Mouse (Mus musculus) forebrain, embryonic 16.5 days (tissue): ENCODE measurements around the gene Emg1. TPM values are rescaled to one million over a fixed set of nuclear protein-coding genes. Genes with fewer than 3 reads are reported as not detected.

Experiments
- ATAC-seq: fragments of 200-750 bp; cut with Nextera tagmentation; 2 replicates; pipeline ENCODE4 v1.8.0; 2017; ENCODE audit warnings: mild to moderate bottlenecking, moderate library complexity
- H3K27ac ChIP-seq: fragments of 300-500 bp; sonication (generic); 2 replicates; pipeline ENCODE4 v1.5.1; 2014; ENCODE audit warnings: low read length, control low read depth
- H3K27me3 ChIP-seq: fragments of 300-500 bp; sonication (generic); replicated peaks from 2 replicates; pipeline ENCODE4 v1.6.1; 2014; ENCODE audit warnings: low read length; ENCODE audit not compliant: control insufficient read depth, insufficient read depth
- H3K36me3 ChIP-seq: fragments of 300-500 bp; sonication (generic); 2 replicates; pipeline ENCODE4 v1.6.1; 2014; ENCODE audit not compliant: control insufficient read depth, insufficient read depth
- H3K4me1 ChIP-seq: fragments of 300-500 bp; sonication (generic); replicated peaks from 2 replicates; pipeline ENCODE4 v1.6.1; 2014; ENCODE audit warnings: low read length; ENCODE audit not compliant: control insufficient read depth, insufficient read depth
- H3K4me2 ChIP-seq: fragments of 300-500 bp; sonication (generic); 2 replicates; pipeline ENCODE4 v1.6.1; 2014; ENCODE audit warnings: mild to moderate bottlenecking, low read length, control low read depth
- H3K4me3 ChIP-seq: fragments of 300-500 bp; sonication (generic); replicated peaks from 2 replicates; pipeline ENCODE4 v1.5.1; 2014; ENCODE audit warnings: mild to moderate bottlenecking, low read length, control low read depth
- H3K9ac ChIP-seq: fragments of 300-500 bp; sonication (generic); replicated peaks from 2 replicates; pipeline ENCODE4 v1.6.1; 2014; ENCODE audit warnings: low read depth, low read length, control low read depth
- H3K9me3 ChIP-seq: fragments of 300-500 bp; sonication (generic); 2 replicates; pipeline ENCODE4 v1.6.1; 2016; ENCODE audit warnings: low read length; ENCODE audit not compliant: control insufficient read depth
- WGBS: fragments of 180-500 bp; shearing (Covaris S2); extraction: QIAGEN DNeasy Blood & Tissue Kit; methylation state at CpG from one replicate; pipeline ENCODE4 v1.1.7; 2014; 5-methylcytosine and 5-hydroxymethylcytosine counted together
- polyA plus RNA-seq: library from polyadenylated mRNA; unstranded; fragments of >200 nt; fragmentation: Nextera tagmentation; extraction: Ambion mirVana; gene quantifications from 2 replicates; pipeline ENCODE4 v1.2.1, GENCODE M21; 2015

Emg1 gene
- polyA plus RNA-seq, 1 experiment from 2014 or later = 150 TPM

GRCm38 (mm10) chr6:124717968-124718367 lies 6.0 kb upstream of the Emg1 start:
- no peaks in the 10 kb centered on the region for H3K9me3 ChIP-seq
- H3K4me1 ChIP-seq = peaks cover 13% of the 10 kb centered on the region
- no peak overlapping the region for H3K4me2 ChIP-seq
- no peak for ATAC-seq
- no peak overlapping the region for H3K4me3 ChIP-seq
- no peaks in the 10 kb centered on the region for H3K27me3 ChIP-seq
- peaks cover 23% of the 10 kb centered on the region for H3K36me3 ChIP-seq
- H3K27ac ChIP-seq = no peak overlapping the region
- no peak overlapping the region for H3K9ac ChIP-seq
- WGBS = 81% methylated on average over 13 of the region's 13 CpGs

- Histone ChIP-seq H3K27me3 (no peaks in the 10 kb centered on the region), H3K36me3 (peaks cover 23% of the 10 kb centered on the region), H3K27ac (no peak overlapping the region), H3K9me3 (no peaks in the 10 kb centered on the region), H3K9ac (no peak overlapping the region), H3K4me1 (peaks cover 17% of the 10 kb centered on the region), H3K4me2 (no peak overlapping the region), H3K4me3 (no peak overlapping the region)
- no peak for ATAC-seq
- WGBS = 70% methylated on average over 20 of the region's 20 CpGs
These were observed 5.0 kb upstream of the Emg1 start for GRCm38 (mm10) chr6:124716864-124717490.

GRCm38 (mm10) chr6:124712918-124713317 lies 940 bp upstream of the Emg1 start:
- Histone ChIP-seq H3K9me3 (no peaks in the 10 kb centered on the region), H3K36me3 (peaks cover 23% of the 10 kb centered on the region), H3K4me3 (peak overlapping the region; percentile 74), H3K4me1 (peaks cover 35% of the 10 kb centered on the region), H3K27me3 (no peaks in the 10 kb centered on the region), H3K27ac (no peak overlapping the region), H3K4me2 (peak overlapping the region; percentile 99), H3K9ac (peak overlapping the region; percentile 98)
- 23% methylated on average over 11 of the region's 11 CpGs for WGBS
- ATAC-seq = no peak

GRCm38 (mm10) chr6:124708289-124708889 lies 3.6 kb downstream of the Emg1 start:
- no peaks in the 10 kb centered on the region for H3K9me3 ChIP-seq
- H3K27ac ChIP-seq = no peak overlapping the region
- H3K9ac ChIP-seq = no peak overlapping the region
- H3K4me2 ChIP-seq = no peak overlapping the region
- peaks cover 27% of the 10 kb centered on the region for H3K4me1 ChIP-seq
- H3K4me3 ChIP-seq = no peak overlapping the region
- WGBS = 92% methylated on average over 10 of the region's 10 CpGs
- no peaks in the 10 kb centered on the region for H3K27me3 ChIP-seq
- H3K36me3 ChIP-seq = peaks cover 19% of the 10 kb centered on the region
- no peak for ATAC-seq

- no peak overlapping the region for H3K27ac ChIP-seq
- no peak overlapping the region for H3K9ac ChIP-seq
- no peaks in the 10 kb centered on the region for H3K27me3 ChIP-seq
- WGBS = 94% methylated on average over 5 of the region's 5 CpGs
- H3K4me2 ChIP-seq = no peak overlapping the region
- ATAC-seq = no peak
- H3K9me3 ChIP-seq = no peaks in the 10 kb centered on the region
- no peak overlapping the region for H3K4me3 ChIP-seq
- H3K4me1 ChIP-seq = peaks cover 16% of the 10 kb centered on the region
- H3K36me3 ChIP-seq = peaks cover 26% of the 10 kb centered on the region
These were observed 5.8 kb downstream of the Emg1 start for GRCm38 (mm10) chr6:124706061-124706627.

GRCm38 (mm10) chr6:124704417-124704816 lies 7.6 kb downstream of the Emg1 start:
- no peak for ATAC-seq
- WGBS = 95% methylated on average over 2 of the region's 2 CpGs
- Histone ChIP-seq H3K4me1 (peaks cover 1% of the 10 kb centered on the region; the same call in 1 of the 2 replicates), H3K9me3 (no peaks in the 10 kb centered on the region), H3K27ac (no peak overlapping the region), H3K27me3 (no peaks in the 10 kb centered on the region), H3K4me3 (no peak overlapping the region), H3K9ac (no peak overlapping the region), H3K4me2 (no peak overlapping the region), H3K36me3 (peaks cover 26% of the 10 kb centered on the region)

- no peak overlapping the region for H3K4me3 ChIP-seq
- H3K9me3 ChIP-seq = no peaks in the 10 kb centered on the region
- H3K9ac ChIP-seq = no peak overlapping the region
- no peaks in the 10 kb centered on the region for H3K27me3 ChIP-seq
- ATAC-seq = no peak
- peaks cover 28% of the 10 kb centered on the region for H3K36me3 ChIP-seq
- 74% methylated on average over 6 of the region's 7 CpGs for WGBS
- no peak overlapping the region for H3K4me2 ChIP-seq
- H3K4me1 ChIP-seq = no peaks in the 10 kb centered on the region
- H3K27ac ChIP-seq = no peak overlapping the region
These were observed 8.2 kb downstream of the Emg1 start for GRCm38 (mm10) chr6:124703789-124704188.

- 51% methylated on average over 3 of the region's 3 CpGs for WGBS
- peaks cover 28% of the 10 kb centered on the region for H3K36me3 ChIP-seq
- H3K27ac ChIP-seq = no peak overlapping the region
- peak; percentile 68 for ATAC-seq
- no peak overlapping the region for H3K4me3 ChIP-seq
- H3K9ac ChIP-seq = no peak overlapping the region
- no peak overlapping the region for H3K4me2 ChIP-seq
- H3K4me1 ChIP-seq = no peaks in the 10 kb centered on the region
- H3K27me3 ChIP-seq = no peaks in the 10 kb centered on the region
- no peaks in the 10 kb centered on the region for H3K9me3 ChIP-seq
These were observed 9.2 kb downstream of the Emg1 start for GRCm38 (mm10) chr6:124702784-124703103.

- H3K27ac ChIP-seq = no peak overlapping the region
- peaks cover 28% of the 10 kb centered on the region for H3K36me3 ChIP-seq
- WGBS = 92% methylated on average over 17 of the region's 17 CpGs
These were observed 9.7 kb downstream of the Emg1 start for GRCm38 (mm10) chr6:124702102-124702783.

More at GRCm38 (mm10) chr6:124702102-124702783, 9.7 kb downstream of the Emg1 start:
- no peak overlapping the region for H3K4me2 ChIP-seq
- no peaks in the 10 kb centered on the region for H3K4me1 ChIP-seq
- H3K9me3 ChIP-seq = no peaks in the 10 kb centered on the region
- no peaks in the 10 kb centered on the region for H3K27me3 ChIP-seq
- H3K9ac ChIP-seq = no peak overlapping the region
- no peak for ATAC-seq
- H3K4me3 ChIP-seq = no peak overlapping the region
